Mouse (Mus musculus): ENCODE results near the gene Abtb2. TPM values are rescaled to one million over a fixed set of nuclear protein-coding genes. Genes with fewer than 3 reads are reported as not detected.

The Abtb2 gene
- total RNA-seq, 4 experiments from 2014 or later, result 22.9 to 27.5 (median 24.8) TPM

GRCm38 (mm10) chr2:103584093-103584492, 18.0 kb downstream of the Abtb2 start:
- no peak for DNase-seq (ENCODE audit: low spot score)

GRCm38 (mm10) chr2:103586423-103586822, 20.3 kb downstream of the Abtb2 start:
- no peak for DNase-seq (ENCODE audit: low spot score)

- DNase-seq (ENCODE audit: low spot score), result no peak
Measured at GRCm38 (mm10) chr2:103588776-103589175, 22.7 kb downstream of the Abtb2 start.

- DNase-seq (ENCODE audit: low spot score), result no peak
Measured at GRCm38 (mm10) chr2:103589400-103589799, 23.3 kb downstream of the Abtb2 start.

- no peak for DNase-seq (ENCODE audit: low spot score)
Measured at GRCm38 (mm10) chr2:103590645-103591044, 24.5 kb downstream of the Abtb2 start.

GRCm38 (mm10) chr2:103591742-103592590, 25.9 kb downstream of the Abtb2 start:
- DNase-seq (ENCODE audit: low spot score), result peak; percentile 49

GRCm38 (mm10) chr2:103592591-103592929, 26.4 kb downstream of the Abtb2 start:
- DNase-seq (ENCODE audit: low spot score), result no peak

- DNase-seq (ENCODE audit: low spot score), result no peak
Measured at GRCm38 (mm10) chr2:103594592-103595011, 28.5 kb downstream of the Abtb2 start.

- DNase-seq (ENCODE audit: low spot score), result no peak
Measured at GRCm38 (mm10) chr2:103595028-103595651, 29.0 kb downstream of the Abtb2 start.

- DNase-seq (ENCODE audit: low spot score), result no peak
Measured at GRCm38 (mm10) chr2:103599296-103599695, 33.2 kb downstream of the Abtb2 start.

GRCm38 (mm10) chr2:103600165-103600891, 34.2 kb downstream of the Abtb2 start:
- peak; percentile 37 for DNase-seq (ENCODE audit: low spot score)

- no peak for DNase-seq (ENCODE audit: low spot score)
Measured at GRCm38 (mm10) chr2:103601126-103601525, 35.0 kb downstream of the Abtb2 start.

- DNase-seq (ENCODE audit: low spot score), result no peak
Measured at GRCm38 (mm10) chr2:103601531-103601930, 35.4 kb downstream of the Abtb2 start.

- no peak for DNase-seq (ENCODE audit: low spot score)
Measured at GRCm38 (mm10) chr2:103603209-103603608, 37.1 kb downstream of the Abtb2 start.

- DNase-seq (ENCODE audit: low spot score), result no peak
Measured at GRCm38 (mm10) chr2:103603869-103604268, 37.8 kb downstream of the Abtb2 start.

- no peak for DNase-seq (ENCODE audit: low spot score)
Measured at GRCm38 (mm10) chr2:103605805-103606498, 39.8 kb downstream of the Abtb2 start.

GRCm38 (mm10) chr2:103607926-103608325, 41.8 kb downstream of the Abtb2 start:
- DNase-seq (ENCODE audit: low spot score), result no peak

- no peak for DNase-seq (ENCODE audit: low spot score)
Measured at GRCm38 (mm10) chr2:103608947-103609346, 42.8 kb downstream of the Abtb2 start.

GRCm38 (mm10) chr2:103609499-103609898, 43.4 kb downstream of the Abtb2 start:
- DNase-seq (ENCODE audit: low spot score), result peak; percentile 51

- no peak for DNase-seq (ENCODE audit: low spot score)
Measured at GRCm38 (mm10) chr2:103610831-103611535, 44.9 kb downstream of the Abtb2 start.

GRCm38 (mm10) chr2:103613865-103614264, 47.8 kb downstream of the Abtb2 start:
- DNase-seq (ENCODE audit: low spot score), result no peak

Measured in heart, adult 8-10 months (tissue).